Mouse (Mus musculus): ENCODE results near the gene Klk1b9. TPM values are rescaled to one million over a fixed set of nuclear protein-coding genes. Genes with fewer than 3 reads are reported as not detected.
"Not testable (repeated sequence)": the region's sequence is repeated elsewhere in the genome, so short reads cannot be mapped to it uniquely, and the experiment has no call there.

Gene Klk1b9
- total and polyA plus RNA-seq, 3 experiments, result not detected

- no peak for TF ChIP-seq MXI1 (IDR thresholded peaks at IDR 0.05; ENCODE audit: low read depth, low read length)
- Histone ChIP-seq H3K4me3 (ENCODE audit: control insufficient read depth in 1 of 2, insufficient read depth in 1 of 2, low read depth in 2 of 2, low read length in 2 of 2) (no peak overlapping the region), H3K27ac (ENCODE audit: control insufficient read depth, low read depth, low read length) (no peak overlapping the region), H3K36me3 (ENCODE audit: control insufficient read depth in 1 of 2, insufficient read depth in 2 of 2, low read length in 2 of 2) (no peaks in the 10 kb centered on the region), H3K27me3 (ENCODE audit: control insufficient read depth in 1 of 2, insufficient read depth in 2 of 2, low read length in 2 of 2) (no peaks in the 10 kb centered on the region), H3K4me1 (ENCODE audit: control insufficient read depth in 1 of 2, insufficient read depth in 2 of 2, low read length in 2 of 2) (no peaks in the 10 kb centered on the region), H3K9ac (ENCODE audit: control insufficient read depth, low read depth, low read length, poor library complexity, severe bottlenecking) (no peak overlapping the region), H3K79me2 (ENCODE audit: control insufficient read depth, insufficient read depth, low read length, poor library complexity) (no peaks in the 10 kb centered on the region), H3K9me3 (replicated peaks; ENCODE audit: insufficient read depth, low read length) (no peaks in the 10 kb centered on the region)
- DNase-seq (ENCODE audit: low read depth, low spot score), result no peak
These were observed 39.3 kb upstream of the Klk1b9 start for GRCm38 (mm10) chr7:43936551-43936950.

- not testable (repeated sequence) for H3K79me2 ChIP-seq (ENCODE audit: control insufficient read depth, insufficient read depth, low read length, poor library complexity); H3K36me3 ChIP-seq (ENCODE audit: control insufficient read depth in 1 of 2, insufficient read depth in 2 of 2, low read length in 2 of 2); H3K27ac ChIP-seq (ENCODE audit: control insufficient read depth, low read depth, low read length); H3K9me3 ChIP-seq (replicated peaks; ENCODE audit: insufficient read depth, low read length); DNase-seq (ENCODE audit: low read depth, low spot score); H3K4me1 ChIP-seq (ENCODE audit: control insufficient read depth in 1 of 2, insufficient read depth in 2 of 2, low read length in 2 of 2); H3K27me3 ChIP-seq (ENCODE audit: control insufficient read depth in 1 of 2, insufficient read depth in 2 of 2, low read length in 2 of 2); H3K9ac ChIP-seq (ENCODE audit: control insufficient read depth, low read depth, low read length, poor library complexity, severe bottlenecking); H3K4me3 ChIP-seq (ENCODE audit: control insufficient read depth in 1 of 2, insufficient read depth in 1 of 2, low read depth in 2 of 2, low read length in 2 of 2)
These were observed 33.6 kb upstream of the Klk1b9 start for GRCm38 (mm10) chr7:43942293-43942692.

GRCm38 (mm10) chr7:43944727-43945264 is 31.1 kb upstream of the Klk1b9 start:
- no peak overlapping the region for H3K9ac ChIP-seq (ENCODE audit: control insufficient read depth, low read depth, low read length, poor library complexity, severe bottlenecking)
- H3K36me3 ChIP-seq (ENCODE audit: control insufficient read depth in 1 of 2, insufficient read depth in 2 of 2, low read length in 2 of 2), result no peaks in the 10 kb centered on the region
- TF ChIP-seq JUND (IDR thresholded peaks at IDR 0.05; ENCODE audit: low read depth, low read length), result no peak
- TF ChIP-seq EP300 (IDR thresholded peaks at IDR 0.05; ENCODE audit: low read depth in 1 of 2, low read length in 2 of 2), result no peak
- no peak for TF ChIP-seq MAFK (IDR thresholded peaks at IDR 0.05; ENCODE audit: borderline replicate concordance, low read depth, low read length)
- no peak for TF ChIP-seq USF2 (IDR thresholded peaks at IDR 0.05; ENCODE audit: borderline replicate concordance in 1 of 2, insufficient read depth in 1 of 2, low read depth in 1 of 2, low read length in 2 of 2)
- no peak for TF ChIP-seq KAT2A (conservative IDR thresholded peaks at IDR 0.05; ENCODE audit: low read depth, low read length)
- no peak for TF ChIP-seq HCFC1 (IDR thresholded peaks at IDR 0.05; ENCODE audit: low read depth, low read length)
- TF ChIP-seq POLR2AphosphoS5 (IDR thresholded peaks at IDR 0.05; ENCODE audit: borderline replicate concordance, low read depth, low read length), result no peak
- TF ChIP-seq CHD1 (IDR thresholded peaks at IDR 0.05; ENCODE audit: low read depth, low read length), result no peak
- TF ChIP-seq UBTF (IDR thresholded peaks at IDR 0.05; ENCODE audit: borderline replicate concordance, insufficient read depth, low read depth, low read length), result no peak
- TF ChIP-seq MAX (IDR thresholded peaks at IDR 0.05; ENCODE audit: low read length), result no peak
- TF ChIP-seq MYC (IDR thresholded peaks at IDR 0.05; ENCODE audit: low read depth, low read length), result no peak
- TF ChIP-seq BHLHE40 (IDR thresholded peaks at IDR 0.05; ENCODE audit: borderline replicate concordance, low read depth, low read length), result no peak
- TF ChIP-seq NELFE (IDR thresholded peaks at IDR 0.05; ENCODE audit: low read depth, low read length), result no peak
- TF ChIP-seq MXI1 (IDR thresholded peaks at IDR 0.05; ENCODE audit: low read depth, low read length), result no peak
- no peaks in the 10 kb centered on the region for H3K4me1 ChIP-seq (ENCODE audit: control insufficient read depth in 1 of 2, insufficient read depth in 2 of 2, low read length in 2 of 2)
- no peaks in the 10 kb centered on the region for H3K79me2 ChIP-seq (ENCODE audit: control insufficient read depth, insufficient read depth, low read length, poor library complexity)
- H3K27ac ChIP-seq (ENCODE audit: control insufficient read depth, low read depth, low read length), result no peak overlapping the region
- no peaks in the 10 kb centered on the region for H3K9me3 ChIP-seq (replicated peaks; ENCODE audit: insufficient read depth, low read length)
- no peak overlapping the region for H3K4me3 ChIP-seq (ENCODE audit: control insufficient read depth in 1 of 2, insufficient read depth in 1 of 2, low read depth in 2 of 2, low read length in 2 of 2)
- H3K27me3 ChIP-seq (ENCODE audit: control insufficient read depth in 1 of 2, insufficient read depth in 2 of 2, low read length in 2 of 2), result no peaks in the 10 kb centered on the region
- no peak for DNase-seq (ENCODE audit: low read depth, low spot score)

Measured in MEL (cell line).